Mouse (Mus musculus) cerebellum, adult (tissue): Measurements from ENCODE around the gene Tle3.

Experiments used
- ATAC-seq: cut with Nextera tagmentation; 2 replicates; pipeline ENCODE4 v1.9.2; 2017; ENCODE audit warnings: mild to moderate bottlenecking, moderate library complexity, mixed read lengths; ENCODE audit not compliant: insufficient number of reproducible peaks, low FRiP score, low TSS enrichment

The Tle3 gene

GRCm38 (mm10) chr9:61371755-61372509, at the start of gene Tle3:
Gene Tle3, plus strand, starts transcription at chr9:61372366.
- peak; percentile 42 for ATAC-seq

DNA sequence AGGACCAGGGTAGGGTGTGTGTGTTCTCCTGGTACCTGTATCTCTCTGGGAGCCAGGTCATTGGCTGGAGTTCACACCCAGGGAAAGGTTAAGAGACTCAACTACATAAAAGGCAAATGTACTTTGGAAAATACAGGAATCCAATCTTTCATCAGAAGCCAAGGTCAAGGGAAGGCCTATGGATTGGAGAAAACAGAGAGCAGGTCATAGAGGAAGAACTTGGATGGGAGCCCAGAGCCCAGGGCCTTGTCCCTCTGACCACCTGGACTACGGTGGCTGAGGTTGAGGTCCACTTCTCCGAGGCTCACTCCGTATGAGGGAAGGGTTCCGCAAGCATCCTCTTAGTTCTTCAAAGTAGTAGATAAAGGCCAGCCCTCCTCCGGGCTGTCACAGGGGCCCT, 48.9 kb upstream of the Tle3 start:
- no peak for ATAC-seq

DNA sequence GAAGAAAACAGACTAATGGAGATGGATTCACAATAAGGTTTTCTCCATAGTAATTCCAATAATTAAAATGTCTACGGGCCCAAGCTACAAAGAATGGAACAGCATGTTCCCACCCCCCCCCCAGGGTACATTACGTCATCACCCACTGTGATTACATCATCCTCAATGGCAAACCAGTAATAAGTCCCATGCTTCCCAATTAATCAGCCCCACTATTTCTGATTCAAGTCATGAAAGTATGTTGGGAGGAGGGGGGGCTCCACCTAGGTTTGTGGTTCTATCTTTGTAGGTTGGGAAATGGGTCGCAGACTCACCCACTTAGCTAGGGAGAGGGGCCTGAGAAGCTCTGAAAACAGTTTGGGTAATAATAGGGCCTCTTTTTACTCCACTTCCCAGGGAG, 48.3 kb upstream of the Tle3 start:
- ATAC-seq, result no peak

- ATAC-seq, result no peak
Observed at GRCm38 (mm10) chr9:61324354-61324753, 47.8 kb upstream of the Tle3 start.

GRCm38 (mm10) chr9:61325012-61325411, 47.2 kb upstream of the Tle3 start:
- no peak for ATAC-seq

DNA sequence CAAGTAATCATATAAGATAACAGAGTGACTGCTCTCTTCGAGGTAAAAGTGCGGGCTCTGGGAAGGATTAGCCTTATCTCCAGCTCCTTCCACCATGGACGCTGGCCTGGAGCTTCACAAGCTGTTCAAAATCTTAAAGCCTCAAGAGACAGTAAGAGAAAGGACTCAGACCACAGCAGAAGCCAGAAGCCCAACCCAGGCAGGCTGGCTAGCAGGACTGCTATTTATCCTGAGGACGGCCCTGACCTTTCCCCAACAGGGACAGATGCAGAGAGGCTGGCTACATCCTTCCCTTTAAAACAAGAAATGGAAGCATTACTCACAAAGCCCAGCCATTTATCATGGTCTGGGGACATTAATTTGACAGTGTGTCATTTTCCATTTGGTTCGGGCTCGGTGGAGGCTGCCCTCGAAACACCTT, 46.2 kb upstream of the Tle3 start:
- no peak for ATAC-seq

DNA sequence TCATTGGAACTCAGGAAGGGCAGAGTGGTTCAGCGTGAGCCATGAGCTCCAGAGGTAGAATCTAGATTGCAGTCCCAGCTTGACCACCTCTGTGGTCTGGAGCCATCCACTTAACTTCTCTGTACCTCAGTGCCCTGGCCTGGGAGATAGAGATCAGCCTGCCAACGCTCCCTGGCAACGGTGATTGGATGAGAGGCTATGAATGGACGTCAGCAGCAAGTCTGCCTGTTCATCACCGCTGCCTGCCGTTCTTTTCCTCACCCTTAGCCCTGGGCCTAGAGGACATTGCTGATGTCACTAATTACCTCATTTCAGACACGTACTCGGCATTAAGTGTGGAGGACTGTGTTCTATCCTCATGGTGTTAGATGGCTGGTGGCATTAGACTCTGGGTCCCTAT, 45.2 kb upstream of the Tle3 start:
- ATAC-seq, result no peak

GRCm38 (mm10) chr9:61328173-61328572, 44.0 kb upstream of the Tle3 start:
- ATAC-seq, result no peak

DNA sequence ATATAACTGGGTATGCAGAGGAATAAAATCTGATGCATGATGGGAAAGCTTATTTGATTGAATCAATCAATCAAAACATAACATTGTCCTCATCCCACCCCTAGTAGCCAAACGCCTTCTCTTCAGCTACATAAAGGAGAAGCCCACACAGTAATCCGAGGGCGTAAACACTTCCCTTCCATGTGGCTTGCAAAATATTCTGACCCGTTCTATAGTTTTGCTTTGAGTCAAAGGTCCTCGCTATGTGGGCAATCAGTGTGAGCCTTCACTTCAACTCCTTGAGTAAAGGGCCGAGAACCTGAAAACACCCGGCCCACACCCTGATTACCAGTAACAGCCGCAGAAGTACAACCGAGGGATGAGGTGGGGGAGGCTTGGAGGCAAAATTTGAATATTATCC, 41.4 kb upstream of the Tle3 start:
- ATAC-seq, result no peak

DNA sequence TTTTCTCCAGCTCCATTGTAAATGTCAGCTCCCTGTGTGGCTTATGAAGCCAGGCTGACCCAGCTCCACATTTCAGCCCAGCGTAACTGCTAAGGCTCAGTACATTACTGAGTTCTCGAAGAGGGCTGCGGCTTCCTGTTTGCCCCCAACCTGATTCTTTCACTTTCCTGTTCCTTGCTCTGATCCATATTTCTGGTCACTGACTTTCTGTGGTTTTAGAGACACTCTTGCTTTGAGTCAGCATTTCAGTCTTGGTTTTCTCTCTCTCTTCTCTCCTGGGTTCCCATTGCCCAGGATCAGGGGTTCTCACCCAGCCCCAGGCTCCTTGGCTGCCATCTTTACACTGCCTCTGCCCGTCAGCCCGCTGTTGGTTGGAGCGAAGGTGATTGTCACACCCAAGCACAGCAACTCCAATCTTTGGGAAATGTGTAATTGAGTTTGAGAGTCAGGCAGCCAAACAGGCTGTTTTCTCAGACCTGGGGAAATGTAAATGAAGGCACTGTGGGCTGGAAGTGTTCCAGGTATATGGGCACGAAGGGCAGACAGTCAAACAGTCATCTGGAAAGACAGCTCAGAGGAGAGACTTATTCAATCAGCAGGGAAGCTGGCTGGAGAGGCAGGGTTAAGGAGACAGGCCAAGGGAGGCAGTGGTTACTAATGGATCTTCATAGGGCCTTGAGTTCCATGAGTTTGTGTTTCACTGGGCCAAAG, 39.8 kb upstream of the Tle3 start:
- ATAC-seq, result no peak

- no peak for ATAC-seq
Observed at GRCm38 (mm10) chr9:61336179-61336578, 36.0 kb upstream of the Tle3 start.

DNA sequence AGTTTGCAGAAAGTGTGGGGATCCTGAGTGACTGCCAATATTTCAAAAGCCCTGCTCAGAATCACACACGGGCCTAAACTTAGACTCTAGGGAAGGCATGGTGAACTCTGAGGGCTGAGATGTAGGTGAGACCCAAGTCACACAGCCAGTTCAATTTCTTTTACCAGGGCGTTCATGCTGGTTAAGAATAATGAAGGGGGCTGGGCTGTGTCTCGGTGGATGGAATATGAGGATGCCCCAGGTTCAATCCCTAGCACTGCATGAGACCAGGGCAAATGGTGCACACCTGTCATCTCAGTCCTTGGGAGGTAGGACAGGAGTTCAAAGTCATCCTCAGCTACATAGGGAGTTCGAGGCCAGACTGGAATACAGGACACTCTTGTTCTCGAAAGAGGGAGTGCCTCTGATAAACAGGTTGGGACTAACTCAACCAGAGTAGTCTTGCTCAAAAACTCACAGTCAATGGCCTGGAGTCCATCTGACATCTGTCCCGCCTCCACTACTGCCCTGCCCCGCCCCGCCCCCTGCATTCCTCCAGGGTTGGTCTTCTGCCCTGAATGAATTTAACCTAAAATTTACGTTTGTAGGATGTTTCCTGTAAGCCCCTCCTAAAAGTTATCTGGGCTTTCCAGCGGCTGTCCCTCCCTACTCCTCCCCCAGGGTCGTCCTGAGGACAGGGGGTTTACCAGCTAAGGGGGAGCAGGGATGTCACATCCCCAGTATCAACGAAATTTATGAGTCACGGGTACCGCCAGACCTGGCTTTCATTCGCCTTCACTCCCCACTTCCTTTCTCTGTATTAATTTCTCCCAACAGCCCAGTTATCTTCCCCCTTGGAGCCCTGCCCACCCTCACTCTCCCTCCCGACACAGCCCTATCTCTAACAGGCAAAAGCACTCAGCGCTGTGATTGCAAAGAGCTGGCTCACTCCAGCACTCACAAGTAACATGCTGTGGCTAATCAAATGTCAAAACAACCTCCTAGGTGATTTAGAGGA, 35.3 kb upstream of the Tle3 start:
- ATAC-seq, result no peak

GRCm38 (mm10) chr9:61337665-61338064, 34.5 kb upstream of the Tle3 start:
- ATAC-seq, result no peak

DNA sequence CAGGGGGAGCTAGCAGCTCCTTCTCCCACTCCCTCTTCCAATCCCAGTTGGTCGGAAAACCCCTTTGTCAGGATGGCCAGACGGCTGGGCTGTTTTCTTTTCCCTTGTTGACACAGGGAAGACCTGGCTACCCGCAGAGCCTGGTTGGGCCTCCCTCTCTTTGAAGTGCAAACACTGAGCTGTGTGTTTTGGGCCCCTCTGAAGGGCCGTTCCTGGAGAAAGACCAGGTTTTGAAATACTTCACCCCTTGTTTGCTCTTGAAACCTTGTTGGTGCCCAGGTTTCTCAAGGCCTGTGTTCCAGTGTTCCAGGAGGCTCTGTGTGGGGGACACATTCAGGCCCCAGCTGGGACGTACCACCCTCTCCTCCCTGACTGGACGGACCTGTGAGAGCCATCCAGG, 32.9 kb upstream of the Tle3 start:
- no peak for ATAC-seq

DNA sequence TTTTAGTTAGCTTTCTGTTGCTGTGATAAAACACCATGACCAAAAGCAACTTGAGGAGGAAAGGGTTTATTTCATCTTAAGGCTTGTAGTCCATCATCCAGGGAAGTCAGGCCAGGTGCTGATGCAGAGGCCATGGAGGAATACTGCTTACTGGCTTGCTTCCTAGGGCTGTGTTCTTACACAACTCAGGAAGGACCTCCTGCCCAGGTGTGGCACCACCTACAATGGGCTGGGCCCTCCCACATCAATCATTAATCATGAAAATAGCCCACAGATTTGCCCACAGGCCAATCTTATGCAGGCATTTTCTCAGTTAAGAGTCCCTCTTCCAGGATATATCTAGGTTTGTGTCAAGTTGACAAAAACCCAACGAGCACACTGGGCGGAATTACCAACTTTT, 31.8 kb upstream of the Tle3 start:
- ATAC-seq, result no peak

GRCm38 (mm10) chr9:61342297-61342696, 29.9 kb upstream of the Tle3 start:
- no peak for ATAC-seq

- no peak for ATAC-seq
Observed at GRCm38 (mm10) chr9:61344684-61345083, 27.5 kb upstream of the Tle3 start.

DNA sequence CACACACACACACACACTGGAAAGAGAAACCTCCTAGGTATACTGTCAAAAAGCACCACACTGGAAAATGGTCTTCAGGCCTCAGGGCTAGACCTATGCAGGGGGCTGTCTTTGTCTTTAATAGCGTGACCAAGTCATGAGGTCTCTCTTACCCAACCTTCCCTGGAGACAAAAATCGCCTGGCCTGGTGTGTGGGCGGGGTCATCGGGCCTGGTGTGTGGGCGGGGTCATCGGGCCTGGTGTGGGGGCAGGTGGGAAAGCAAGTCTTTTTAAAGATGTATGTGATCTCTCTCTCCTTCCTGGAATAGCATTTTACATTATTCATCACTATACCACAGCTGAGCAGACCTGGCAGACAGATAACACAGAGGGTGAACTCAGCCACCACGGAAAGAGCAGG, 25.2 kb upstream of the Tle3 start:
- no peak for ATAC-seq

DNA sequence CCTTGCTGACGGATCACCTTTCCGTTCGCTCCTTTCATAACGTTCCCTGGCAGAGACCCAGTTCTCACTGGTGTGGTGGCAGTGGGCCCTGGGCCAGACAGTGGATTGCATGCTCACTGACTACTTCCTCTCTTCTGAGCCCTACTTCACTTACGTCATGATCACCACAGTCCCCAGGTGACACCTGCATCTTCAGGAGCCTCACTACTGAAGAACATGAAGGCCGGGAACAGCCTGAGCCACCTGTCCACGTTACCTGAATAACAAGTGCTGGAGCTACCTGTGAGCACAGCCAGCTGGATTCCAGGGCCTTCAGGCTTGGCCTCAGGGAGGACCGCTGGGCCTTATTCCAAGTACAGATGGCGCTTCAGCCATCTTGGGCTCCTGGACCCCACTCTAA, 24.1 kb upstream of the Tle3 start:
- ATAC-seq, result no peak

- no peak for ATAC-seq
Observed at GRCm38 (mm10) chr9:61348616-61349015, 23.6 kb upstream of the Tle3 start.

- no peak for ATAC-seq
Observed at GRCm38 (mm10) chr9:61349697-61350096, 22.5 kb upstream of the Tle3 start.
